Comparison of ENCODE assay signal across 8 mouse cellular contexts in genomic region chr19:5425906-5426565, GRCm38 (mm10). TPM values are rescaled to one million over a fixed set of nuclear protein-coding genes. Genes with fewer than 3 reads are reported as not detected.
A peak's percentile ranks its signal among the peaks of the same experiment; 100 is the strongest.
DNase-seq lines count a peak whose midpoint lies in the region; ATAC-seq and TF ChIP-seq lines count a peak whose summit lies in the region.

No protein-coding gene starts in this region.

- no peak for TF ChIP-seq CTCF in CH12.LX (conservative IDR thresholded peaks at IDR 0.05 in 1 of 2, IDR thresholded peaks at IDR 0.05 in 1 of 2; ENCODE audit: low read depth in 2 of 2, low read length in 2 of 2)

- intact Hi-C loops in heart, postnatal 14 days (cut with DNase I) = loop anchor here (2.0 kb wide), 1 partner anchor 37 kb away; the partner anchor contains the start of gene Sart1
- intact Hi-C loops in gastrocnemius, postnatal 14 days (cut with DNase I; ENCODE audit: low total_unique reads) = no loop called here

- H3K4me2 ChIP-seq in heart, embryonic 11.5 days = peak overlapping the region; percentile 66
- peak overlapping the region; percentile 86 for H3K4me2 ChIP-seq in CH12.LX (ENCODE audit: insufficient read depth, low read depth, poor library complexity, severe bottlenecking)
- H3K4me2 ChIP-seq in embryonic facial prominence, embryonic 14.5 days (ENCODE audit: low read depth, low read length) = peak overlapping the region; percentile 93
- H3K4me2 ChIP-seq in limb, embryonic 12.5 days = peak overlapping the region; percentile 73
- H3K4me2 ChIP-seq in stomach, embryonic 16.5 days (ENCODE audit: low read depth, low read length) = peak overlapping the region; percentile 74

- H3K9ac ChIP-seq in heart, embryonic 11.5 days (ENCODE audit: low read depth, low read length) = peak overlapping the region; percentile 95
- peak overlapping the region; percentile 83 for H3K9ac ChIP-seq in CH12.LX (ENCODE audit: insufficient read depth, low read depth)
- H3K9ac ChIP-seq in embryonic facial prominence, embryonic 14.5 days (ENCODE audit: low read depth, low read length) = peak overlapping the region; percentile 96
- peak overlapping the region; percentile 95 for H3K9ac ChIP-seq in limb, embryonic 12.5 days (replicated peaks)
- peak overlapping the region; percentile 92 for H3K9ac ChIP-seq in stomach, embryonic 16.5 days (ENCODE audit: low read length)

- TF ChIP-seq EP300 in CH12.LX (IDR thresholded peaks at IDR 0.05; ENCODE audit: low read length) = no peak

- no peaks in the 10 kb centered on the region for H3K9me3 ChIP-seq in heart, embryonic 11.5 days (replicated peaks; ENCODE audit: control insufficient read depth, low read length)
- no peaks in the 10 kb centered on the region for H3K9me3 ChIP-seq in CH12.LX (replicated peaks; ENCODE audit: low read length)
- no peaks in the 10 kb centered on the region for H3K9me3 ChIP-seq in embryonic facial prominence, embryonic 14.5 days (ENCODE audit: control insufficient read depth, low read length)
- H3K9me3 ChIP-seq in limb, embryonic 12.5 days = no peaks in the 10 kb centered on the region
- H3K9me3 ChIP-seq in stomach, embryonic 16.5 days (replicated peaks; ENCODE audit: control insufficient read depth, low read length) = no peaks in the 10 kb centered on the region

- peaks cover 11% of the 10 kb centered on the region; the same call in 1 of the 2 replicates for H3K36me3 ChIP-seq in heart, embryonic 11.5 days (ENCODE audit: control insufficient read depth, insufficient read depth, low read length)
- peaks cover 28 to 44% of the 10 kb centered on the region in 2 experiments for H3K36me3 ChIP-seq in CH12.LX (replicated peaks in 1 of 2; ENCODE audit: control insufficient read depth in 1 of 2, insufficient read depth in 1 of 2, low read length in 1 of 2)
- H3K36me3 ChIP-seq in embryonic facial prominence, embryonic 14.5 days (ENCODE audit: control insufficient read depth, insufficient read depth, low read length) = peaks cover 45% of the 10 kb centered on the region
- H3K36me3 ChIP-seq in limb, embryonic 12.5 days = peaks cover 65% of the 10 kb centered on the region
- H3K36me3 ChIP-seq in stomach, embryonic 16.5 days (ENCODE audit: control insufficient read depth, insufficient read depth, low read length) = no peaks in the 10 kb centered on the region

- no peak for TF ChIP-seq POLR2A in CH12.LX (IDR thresholded peaks at IDR 0.05; ENCODE audit: low read depth, low read length)

- ATAC-seq in heart, embryonic 11.5 days (replicated peaks; ENCODE audit: insufficient number of reproducible peaks, low FRiP score, low TSS enrichment) = no peak
- ATAC-seq in embryonic facial prominence, embryonic 14.5 days (ENCODE audit: low read depth) = no peak
- no peak for ATAC-seq in limb, embryonic 12.5 days (ENCODE audit: insufficient number of reproducible peaks, insufficient read depth, low FRiP score, low TSS enrichment, low read depth)
- ATAC-seq in stomach, embryonic 16.5 days (ENCODE audit: insufficient read depth, low FRiP score) = no peak
- no peak for ATAC-seq in megakaryocyte progenitor cell, adult 5-6 weeks (replicated peaks; ENCODE audit: poor library complexity)

- no peak for DNase-seq in heart, postnatal 14 days
- DNase-seq in CH12.LX (ENCODE audit: extremely low read depth) = peak; percentile 17
- DNase-seq in embryonic facial prominence, embryonic 14.5 days (ENCODE audit: low spot score) = no peak
- no peak for DNase-seq in gastrocnemius, postnatal 14 days

- TF ChIP-seq RAD21 in CH12.LX (IDR thresholded peaks at IDR 0.05; ENCODE audit: low read depth, low read length) = no peak

- in situ Hi-C loops in CH12.LX (cut with MboI; ENCODE audit: low pct_ligation_motif_present, low pct_unique_long_range_greater_than_20kb, low sequenced_read_pairs) = no loop called here

- dilution Hi-C loops in CH12.LX (cut with MboI; ENCODE audit: extremely low pct_ligation_motif_present, extremely low pct_unique_long_range_greater_than_20kb, low sequenced_read_pairs) = no loop called here

- no peaks in the 10 kb centered on the region for H3K27me3 ChIP-seq in heart, embryonic 11.5 days (ENCODE audit: control insufficient read depth, insufficient read depth, low read length)
- no peaks in the 10 kb centered on the region for H3K27me3 ChIP-seq in CH12.LX (replicated peaks)
- no peaks in the 10 kb centered on the region for H3K27me3 ChIP-seq in embryonic facial prominence, embryonic 14.5 days (replicated peaks; ENCODE audit: control insufficient read depth, insufficient read depth, low read length)
- H3K27me3 ChIP-seq in limb, embryonic 12.5 days = no peaks in the 10 kb centered on the region
- no peaks in the 10 kb centered on the region for H3K27me3 ChIP-seq in stomach, embryonic 16.5 days (ENCODE audit: control insufficient read depth, insufficient read depth, low read length)

- H3K79me2 ChIP-seq in CH12.LX (replicated peaks; ENCODE audit: control insufficient read depth, extremely low read depth, insufficient read depth, poor library complexity, severe bottlenecking) = no peaks in the 10 kb centered on the region; the same call in 1 of the 2 replicates

- H3K4me1 ChIP-seq in heart, embryonic 11.5 days (ENCODE audit: control insufficient read depth, insufficient read depth, low read length) = peaks cover 19% of the 10 kb centered on the region
- H3K4me1 ChIP-seq in CH12.LX (ENCODE audit: control insufficient read depth in 1 of 2, insufficient read depth in 2 of 2) = peaks cover 21 to 44% of the 10 kb centered on the region in 2 experiments
- H3K4me1 ChIP-seq in embryonic facial prominence, embryonic 14.5 days (ENCODE audit: control insufficient read depth, insufficient read depth, low read length) = peaks cover 17% of the 10 kb centered on the region
- peaks cover 27% of the 10 kb centered on the region for H3K4me1 ChIP-seq in limb, embryonic 12.5 days (replicated peaks)
- H3K4me1 ChIP-seq in stomach, embryonic 16.5 days (ENCODE audit: control insufficient read depth, insufficient read depth, low read length) = peaks cover 25% of the 10 kb centered on the region

- WGBS in heart, embryonic 11.5 days (ENCODE audit: insufficient replicate concordance) = 88% methylated on average over 18 of the region's 18 CpGs
- 89% methylated on average over 16 of the region's 18 CpGs for WGBS in embryonic facial prominence, embryonic 14.5 days
- 89% methylated on average over 18 of the region's 18 CpGs for WGBS in limb, embryonic 12.5 days
- 82% methylated on average over 18 of the region's 18 CpGs for WGBS in stomach, embryonic 16.5 days

- peak overlapping the region; percentile 82 for H3K4me3 ChIP-seq in heart, embryonic 11.5 days (ENCODE audit: low read depth, low read length)
- H3K4me3 ChIP-seq in CH12.LX (replicated peaks in 1 of 3; ENCODE audit: low read depth in 2 of 3, low read length in 2 of 3, poor library complexity in 1 of 3) = peak overlapping the region; percentile 75 to 88 (median 85)
- H3K4me3 ChIP-seq in embryonic facial prominence, embryonic 14.5 days (ENCODE audit: low read depth, low read length) = peak overlapping the region; percentile 88
- H3K4me3 ChIP-seq in limb, embryonic 12.5 days (replicated peaks) = peak overlapping the region; percentile 87
- H3K4me3 ChIP-seq in stomach, embryonic 16.5 days (replicated peaks; ENCODE audit: low read length) = peak overlapping the region; percentile 72

- H3K27ac ChIP-seq in heart, embryonic 11.5 days (ENCODE audit: low read depth, low read length) = peak overlapping the region; percentile 92; the same call in 1 of the 2 replicates
- H3K27ac ChIP-seq in CH12.LX (ENCODE audit: insufficient read depth, low read depth) = no peak overlapping the region
- peak overlapping the region; percentile 89 for H3K27ac ChIP-seq in embryonic facial prominence, embryonic 14.5 days (replicated peaks; ENCODE audit: low read depth, low read length)
- peak overlapping the region; percentile 86; the same call in 1 of the 2 replicates for H3K27ac ChIP-seq in limb, embryonic 12.5 days
- peak overlapping the region; percentile 74 for H3K27ac ChIP-seq in stomach, embryonic 16.5 days (ENCODE audit: low read length)

RNA-seq across cellular contexts. Expression of gene AI837181, which starts 1.1 kb away (rescaled TPM):
- 23.8 and 27.4 TPM in 2 replicates for polyA plus RNA-seq in heart, embryonic 11.5 days (2014; fragmentation: Nextera tagmentation; extraction: Ambion mirVana)
- total RNA-seq in heart, postnatal 14 days (2021) = 10 to 100 TPM; 39.9 to 41.9 TPM
- 8.6 and 9.8 TPM in 2 replicates for total RNA-seq in CH12.LX (2012; rRNA removed)
- 19.3 and 22.0 TPM in 2 replicates for total RNA-seq in CH12.LX (2014; rRNA removed)
- 20.7 and 25.1 TPM in 2 replicates for polyA plus RNA-seq in CH12.LX (2012; ENCODE audit: insufficient read length, low read depth)
- polyA plus RNA-seq in embryonic facial prominence, embryonic 14.5 days (2014; fragmentation: Nextera tagmentation; extraction: Ambion mirVana) = 51.1 and 56.1 TPM in 2 replicates
- polyA plus RNA-seq in limb, embryonic 12.5 days (2016; fragmentation: Nextera tagmentation; extraction: Ambion mirVana) = 65.0 and 69.1 TPM in 2 replicates
- polyA plus RNA-seq in stomach, embryonic 16.5 days (2015; fragmentation: Nextera tagmentation; extraction: Ambion mirVana) = 14.3 and 14.8 TPM in 2 replicates
- 18.4 and 18.6 TPM in 2 replicates for total RNA-seq in megakaryocyte progenitor cell, adult 5-6 weeks (2015)
- total RNA-seq in megakaryocyte progenitor cell, adult 5-6 weeks (2017) = 8.6 and 11.9 TPM in 2 replicates
- total RNA-seq in gastrocnemius, postnatal 14 days (2021) = 10 to 100 TPM; 45.1 to 48.4 TPM

RNA-seq across cellular contexts. Expression of gene Drap1, which starts 1.3 kb away (rescaled TPM):
- polyA plus RNA-seq in heart, embryonic 11.5 days (2014; fragmentation: Nextera tagmentation; extraction: Ambion mirVana) = 138 and 150 TPM in 2 replicates
- total RNA-seq in heart, postnatal 14 days (2021) = 100 to 1,000 TPM; 252 to 264 TPM
- total RNA-seq in CH12.LX (2012; rRNA removed) (142 and 143 TPM in 2 replicates), CH12.LX (2014; rRNA removed) (73.3 and 86.7 TPM in 2 replicates)
- polyA plus RNA-seq in CH12.LX (2012; ENCODE audit: insufficient read length, low read depth) = 180 and 215 TPM in 2 replicates
- polyA plus RNA-seq in embryonic facial prominence, embryonic 14.5 days (2014; fragmentation: Nextera tagmentation; extraction: Ambion mirVana) = 191 and 195 TPM in 2 replicates
- 310 and 324 TPM in 2 replicates for polyA plus RNA-seq in limb, embryonic 12.5 days (2016; fragmentation: Nextera tagmentation; extraction: Ambion mirVana)
- polyA plus RNA-seq in stomach, embryonic 16.5 days (2015; fragmentation: Nextera tagmentation; extraction: Ambion mirVana) = 203 and 207 TPM in 2 replicates
- 120 and 142 TPM in 2 replicates for total RNA-seq in megakaryocyte progenitor cell, adult 5-6 weeks (2015)
- total RNA-seq in megakaryocyte progenitor cell, adult 5-6 weeks (2017) = 105 and 109 TPM in 2 replicates
- total RNA-seq in gastrocnemius, postnatal 14 days (2021) = 100 to 1,000 TPM; 550 to 558 TPM

RNA-seq across cellular contexts. Expression of gene Fosl1, which starts 21.3 kb away (rescaled TPM):
- not detected in 2 replicates for polyA plus RNA-seq in heart, embryonic 11.5 days (2014; fragmentation: Nextera tagmentation; extraction: Ambion mirVana)
- not detected for total RNA-seq in heart, postnatal 14 days (2021)
- total RNA-seq in CH12.LX (2012; rRNA removed) (not detected in 2 replicates), CH12.LX (2014; rRNA removed) (not detected in 2 replicates)
- not detected in 2 replicates for polyA plus RNA-seq in CH12.LX (2012; ENCODE audit: insufficient read length, low read depth)
- polyA plus RNA-seq in embryonic facial prominence, embryonic 14.5 days (2014; fragmentation: Nextera tagmentation; extraction: Ambion mirVana) = not detected in 2 replicates
- polyA plus RNA-seq in limb, embryonic 12.5 days (2016; fragmentation: Nextera tagmentation; extraction: Ambion mirVana) = not detected in 2 replicates
- polyA plus RNA-seq in stomach, embryonic 16.5 days (2015; fragmentation: Nextera tagmentation; extraction: Ambion mirVana) = not detected in 2 replicates
- 0.47 and 0.98 TPM in 2 replicates for total RNA-seq in megakaryocyte progenitor cell, adult 5-6 weeks (2015)
- total RNA-seq in megakaryocyte progenitor cell, adult 5-6 weeks (2017) = 1.2 TPM in 1 of 2 replicates, not detected in the other
- total RNA-seq in gastrocnemius, postnatal 14 days (2021) = not detected

RNA-seq across cellular contexts. Expression of gene Tsga10ip, which starts 23.7 kb away (rescaled TPM):
- polyA plus RNA-seq in heart, embryonic 11.5 days (2014; fragmentation: Nextera tagmentation; extraction: Ambion mirVana) = 0.87 and 1.7 TPM in 2 replicates
- total RNA-seq in heart, postnatal 14 days (2021) = under 1 TPM; 0.31 to 0.90 TPM
- 0.80 and 0.89 TPM in 2 replicates for total RNA-seq in CH12.LX (2012; rRNA removed)
- total RNA-seq in CH12.LX (2014; rRNA removed) = 0.14 TPM in 1 of 2 replicates, not detected in the other
- 0.87 and 1.0 TPM in 2 replicates for polyA plus RNA-seq in CH12.LX (2012; ENCODE audit: insufficient read length, low read depth)
- 0.53 TPM in 1 of 2 replicates, not detected in the other for polyA plus RNA-seq in embryonic facial prominence, embryonic 14.5 days (2014; fragmentation: Nextera tagmentation; extraction: Ambion mirVana)
- polyA plus RNA-seq in limb, embryonic 12.5 days (2016; fragmentation: Nextera tagmentation; extraction: Ambion mirVana) = 0.20 TPM in 2 replicates
- 7.2 and 8.9 TPM in 2 replicates for polyA plus RNA-seq in stomach, embryonic 16.5 days (2015; fragmentation: Nextera tagmentation; extraction: Ambion mirVana)
- total RNA-seq in megakaryocyte progenitor cell, adult 5-6 weeks (2015) = not detected in 2 replicates
- total RNA-seq in megakaryocyte progenitor cell, adult 5-6 weeks (2017) = 0.34 TPM in 1 of 2 replicates, not detected in the other
- total RNA-seq in gastrocnemius, postnatal 14 days (2021) = under 1 TPM; 0.58 to 0.70 TPM

RNA-seq across cellular contexts. Expression of gene Ccdc85b, which starts 31.7 kb away (rescaled TPM):
- polyA plus RNA-seq in heart, embryonic 11.5 days (2014; fragmentation: Nextera tagmentation; extraction: Ambion mirVana) = 8.1 and 10.0 TPM in 2 replicates
- 10 to 100 TPM in 1 of 2 experiments, 1 to 10 TPM in 1; 10.0 to 11.2 TPM for total RNA-seq in heart, postnatal 14 days (2021)
- total RNA-seq in CH12.LX (2012; rRNA removed) (4.2 and 4.8 TPM in 2 replicates), CH12.LX (2014; rRNA removed) (2.0 and 2.1 TPM in 2 replicates)
- polyA plus RNA-seq in CH12.LX (2012; ENCODE audit: insufficient read length, low read depth) = 4.1 and 5.0 TPM in 2 replicates
- polyA plus RNA-seq in embryonic facial prominence, embryonic 14.5 days (2014; fragmentation: Nextera tagmentation; extraction: Ambion mirVana) = 5.7 and 6.1 TPM in 2 replicates
- polyA plus RNA-seq in limb, embryonic 12.5 days (2016; fragmentation: Nextera tagmentation; extraction: Ambion mirVana) = 10.4 and 10.8 TPM in 2 replicates
- 4.7 and 5.7 TPM in 2 replicates for polyA plus RNA-seq in stomach, embryonic 16.5 days (2015; fragmentation: Nextera tagmentation; extraction: Ambion mirVana)
- total RNA-seq in megakaryocyte progenitor cell, adult 5-6 weeks (2015) = 0.99 and 1.2 TPM in 2 replicates
- 2.5 and 3.0 TPM in 2 replicates for total RNA-seq in megakaryocyte progenitor cell, adult 5-6 weeks (2017)
- total RNA-seq in gastrocnemius, postnatal 14 days (2021) = 1 to 10 TPM; 6.4 to 7.2 TPM
